Mouse (Mus musculus) neural tube, embryonic 14.5 days (tissue): Measurements from ENCODE around the gene Zfp738. TPM values are rescaled to one million over a fixed set of nuclear protein-coding genes. Genes with fewer than 3 reads are reported as not detected.
"Not testable (repeated sequence)": the region's sequence is repeated elsewhere in the genome, so short reads cannot be mapped to it uniquely, and the experiment has no call there.

Experiments
- ATAC-seq: fragments of 200-750 bp; cut with Nextera tagmentation; 2 replicates; pipeline ENCODE4 v1.8.0; 2017; ENCODE audit warnings: low read depth, mild to moderate bottlenecking, moderate TSS enrichment, moderate library complexity
- H3K27ac ChIP-seq: fragments of 300-500 bp; sonication (generic); 2 replicates; pipeline ENCODE4 v1.5.1; 2014; ENCODE audit warnings: low read depth, mild to moderate bottlenecking, control low read depth, low read length, moderate library complexity, mixed read lengths
- H3K27me3 ChIP-seq: fragments of 300-500 bp; sonication (generic); 2 replicates; pipeline ENCODE4 v1.6.1; 2014; ENCODE audit warnings: low read length; ENCODE audit not compliant: control insufficient read depth, insufficient read depth
- H3K36me3 ChIP-seq: fragments of 300-500 bp; sonication (generic); 2 replicates; pipeline ENCODE4 v1.6.1; 2014; ENCODE audit warnings: low read length, mixed read lengths; ENCODE audit not compliant: control insufficient read depth, insufficient read depth
- H3K4me1 ChIP-seq: fragments of 300-500 bp; sonication (generic); 2 replicates; pipeline ENCODE4 v1.6.1; 2014; ENCODE audit warnings: low read length; ENCODE audit not compliant: control insufficient read depth, insufficient read depth
- H3K4me2 ChIP-seq: fragments of 300-500 bp; sonication (generic); 2 replicates; pipeline ENCODE4 v1.6.1; 2014; ENCODE audit warnings: mild to moderate bottlenecking, low read depth, low read length, control low read depth
- H3K4me3 ChIP-seq: fragments of 300-500 bp; sonication (generic); 2 replicates; pipeline ENCODE4 v1.5.1; 2014; ENCODE audit warnings: low read depth, low read length, control low read depth, mixed read lengths
- H3K9ac ChIP-seq: fragments of 300-500 bp; sonication (generic); replicated peaks from 2 replicates; pipeline ENCODE4 v1.6.1; 2014; ENCODE audit warnings: low read depth, mild to moderate bottlenecking, control low read depth, low read length, mixed read lengths
- H3K9me3 ChIP-seq: fragments of 300-500 bp; sonication (generic); 2 replicates; pipeline ENCODE4 v1.6.1; 2016; ENCODE audit warnings: low read length; ENCODE audit not compliant: control insufficient read depth
- WGBS: fragments of 180-500 bp; shearing (Covaris S2); extraction: QIAGEN DNeasy Blood & Tissue Kit; methylation state at CpG from one replicate; pipeline ENCODE4 v1.1.7; 2014; 5-methylcytosine and 5-hydroxymethylcytosine counted together
- polyA plus RNA-seq: library from polyadenylated mRNA; unstranded; fragments of >200 nt; fragmentation: Nextera tagmentation; extraction: Ambion mirVana; gene quantifications from 2 replicates; pipeline ENCODE4 v1.2.1, GENCODE M21; 2014

Zfp738 gene
- polyA plus RNA-seq, 1 experiment from 2014 or later, result 17.3 TPM

GRCm38 (mm10) chr13:67682959-67683735 lies 3.7 kb downstream of the Zfp738 start:
- H3K36me3 ChIP-seq, H3K9me3 ChIP-seq, H3K27ac ChIP-seq, H3K4me1 ChIP-seq, H3K27me3 ChIP-seq: not testable (repeated sequence)
- ATAC-seq, result peak; percentile 100
- WGBS, result 14% methylated on average over 16 of the region's 16 CpGs
- Histone ChIP-seq H3K4me3 (peak overlapping the region; percentile 57), H3K9ac (peak overlapping the region; percentile 70), H3K4me2 (peak overlapping the region; percentile 65)

DNA sequence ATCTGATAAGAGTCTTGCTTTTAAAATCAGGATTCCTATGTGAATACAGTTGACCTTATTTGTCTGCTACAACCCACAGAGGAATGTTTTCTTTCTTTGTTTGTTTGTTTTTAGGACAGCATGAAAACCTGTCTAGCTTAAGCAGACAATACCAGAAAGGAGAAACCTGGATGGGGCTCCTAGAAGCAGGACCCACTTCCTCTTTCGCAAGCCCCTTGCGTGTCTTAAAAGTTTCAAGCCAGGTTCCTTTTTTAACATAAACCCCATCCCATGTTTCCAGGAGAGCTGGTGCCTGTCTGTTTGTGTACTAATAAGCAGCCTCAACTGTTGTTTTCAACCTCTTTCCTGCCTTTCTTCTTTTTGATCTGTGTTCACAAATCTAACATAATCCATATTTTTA lies 12.0 kb downstream of the Zfp738 start:
- ATAC-seq, result no peak
- Histone ChIP-seq H3K9ac (no peak overlapping the region), H3K4me2 (no peak overlapping the region), H3K27ac (no peak overlapping the region), H3K4me1 (no peaks in the 10 kb centered on the region), H3K36me3 (no peaks in the 10 kb centered on the region; the same call in 1 of the 2 replicates), H3K27me3 (no peaks in the 10 kb centered on the region), H3K4me3 (no peak overlapping the region), H3K9me3 (no peaks in the 10 kb centered on the region)
- WGBS, result 97% methylated on average over 2 of the region's 2 CpGs

DNA sequence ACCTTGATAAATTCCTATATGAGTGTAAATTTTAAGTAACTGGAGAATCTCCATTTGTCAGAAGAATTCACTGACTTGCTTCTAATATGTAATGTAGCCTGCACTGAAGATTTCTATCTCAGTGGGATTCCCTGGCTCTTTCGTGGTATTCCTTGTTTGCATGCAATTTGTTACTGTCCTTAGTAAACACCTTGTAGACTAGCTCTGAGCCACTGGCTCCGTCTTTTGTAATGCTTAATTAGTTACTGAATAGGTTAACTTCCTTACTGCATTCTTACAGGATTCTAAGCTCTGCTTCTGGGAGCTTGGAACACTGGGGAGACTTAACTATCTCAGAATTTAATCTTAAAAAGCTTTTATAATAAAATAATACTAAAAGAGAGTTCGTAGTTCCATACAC lies 34.4 kb downstream of the Zfp738 start:
- WGBS, result 35% methylated on average over 3 of the region's 3 CpGs
- Histone ChIP-seq H3K9ac (no peak overlapping the region), H3K27me3 (no peaks in the 10 kb centered on the region), H3K4me3 (no peak overlapping the region), H3K9me3 (no peaks in the 10 kb centered on the region), H3K36me3 (no peaks in the 10 kb centered on the region), H3K27ac (no peak overlapping the region), H3K4me2 (no peak overlapping the region), H3K4me1 (no peaks in the 10 kb centered on the region)
- no peak for ATAC-seq

DNA sequence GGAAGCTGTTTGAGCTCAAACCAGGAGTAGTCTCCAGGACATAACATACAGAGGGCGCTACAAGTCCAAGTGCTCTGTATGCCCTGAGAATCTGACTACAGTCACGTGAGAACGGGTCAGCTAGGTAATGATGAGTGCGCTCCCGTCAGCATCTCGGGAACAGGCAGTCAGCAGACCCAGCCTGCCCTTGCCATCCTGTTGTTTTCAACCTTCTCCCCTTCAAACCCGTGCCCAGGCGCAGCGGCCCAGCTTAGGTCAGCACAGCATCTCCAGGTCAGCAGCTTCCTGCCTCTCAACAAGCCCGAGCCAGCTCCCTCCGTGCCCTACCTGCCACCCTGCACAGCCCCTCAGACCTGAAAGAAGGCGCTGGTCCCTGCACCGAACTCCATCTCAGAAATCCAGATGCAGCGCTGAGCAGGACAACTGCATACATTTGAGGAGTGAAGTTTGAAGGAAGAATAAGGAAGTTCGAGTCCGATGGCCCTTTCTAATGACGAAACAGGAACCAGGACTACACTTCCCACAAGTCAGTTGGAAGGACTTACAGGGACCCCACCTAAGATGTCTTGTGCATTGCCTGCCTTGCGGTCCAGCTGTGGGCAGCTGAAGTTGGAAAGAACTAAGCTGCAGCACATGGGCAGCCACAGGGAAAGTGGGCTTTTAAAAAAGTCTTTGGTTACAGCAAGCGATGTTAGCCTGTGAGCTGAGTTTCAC lies 49.4 kb downstream of the Zfp738 start, which contains the start of the genes Gm49345 and Zfp729a:
Gm49345 (minus strand) TSS at position 476 of the 714 bp plus-strand sequence.
Zfp729a (minus strand) TSS at position 498 of the 714 bp plus-strand sequence.
- H3K9ac ChIP-seq, result peak within 1 kb of the TSS; percentile 68
- H3K27me3 ChIP-seq, result no peaks in the 10 kb centered on the region
- H3K4me1 ChIP-seq, result no peaks in the 10 kb centered on the region
- peak; percentile 99 for ATAC-seq
- H3K27ac ChIP-seq, result no peak within 1 kb of the TSS
- H3K9me3 ChIP-seq, result no peaks in the 10 kb centered on the region
- WGBS, result under 1% methylated on average over 19 of the region's 19 CpGs
- peak within 1 kb of the TSS; percentile 52 for H3K4me2 ChIP-seq
- peak within 1 kb of the TSS; percentile 71 for H3K4me3 ChIP-seq
- no peaks in the 10 kb centered on the region for H3K36me3 ChIP-seq

GRCm38 (mm10) chr13:67610108-67610507 lies 76.8 kb downstream of the Zfp738 start:
- Histone ChIP-seq H3K27me3 (no peaks in the 10 kb centered on the region), H3K4me1 (peaks cover 5% of the 10 kb centered on the region; the same call in 1 of the 2 replicates), H3K4me3 (peak overlapping the region; percentile 55; the same call in 1 of the 2 replicates), H3K9ac (no peak overlapping the region), H3K36me3 (no peaks in the 10 kb centered on the region), H3K27ac (no peak overlapping the region), H3K4me2 (no peak overlapping the region), H3K9me3 (no peaks in the 10 kb centered on the region)
- 90% methylated on average over 4 of the region's 4 CpGs for WGBS
- ATAC-seq, result no peak

DNA sequence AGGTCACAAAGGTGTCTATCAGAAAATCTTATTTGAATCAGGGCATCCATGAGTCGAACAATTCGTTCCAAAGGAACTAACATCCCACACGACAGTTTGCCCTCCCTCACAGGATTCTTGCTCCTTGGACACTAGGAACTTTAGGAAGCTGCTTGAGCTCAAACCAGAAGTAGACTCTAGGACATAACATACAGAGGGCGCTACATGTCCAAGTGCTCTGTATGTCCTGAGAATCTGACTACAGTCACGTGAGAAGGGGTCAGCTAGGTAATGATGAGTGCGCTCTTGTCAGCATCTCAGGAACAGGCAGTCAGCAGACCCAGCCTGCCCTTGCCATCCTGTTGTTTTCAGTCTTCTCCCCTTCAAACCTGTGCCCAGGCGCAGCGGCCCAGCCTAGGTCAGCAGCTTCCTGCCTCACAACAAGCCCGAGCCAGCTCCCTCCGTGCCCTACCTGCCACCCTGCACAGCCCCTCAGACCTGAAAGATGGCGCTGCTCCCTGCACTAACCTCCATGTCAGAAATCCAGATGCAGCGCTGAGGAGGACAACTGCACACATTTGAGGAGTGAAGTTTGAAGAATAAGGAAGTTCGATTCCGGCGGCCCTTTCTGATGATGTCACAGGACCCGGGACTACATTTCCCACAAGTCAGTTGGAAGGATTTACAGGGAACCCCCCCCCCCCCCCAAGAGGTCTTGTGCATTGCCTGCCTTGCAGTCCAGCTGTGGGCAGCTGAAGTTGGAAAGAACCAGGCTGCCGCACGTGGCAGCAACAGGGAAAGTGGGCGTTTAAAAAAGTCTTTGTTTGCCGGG lies 77.6 kb downstream of the Zfp738 start, which contains the start of gene Zfp729b:
Zfp729b (minus strand) TSS at position 642 of the 811 bp plus-strand sequence.
- Histone ChIP-seq H3K4me2 (peak within 1 kb of the TSS; percentile 57), H3K4me1 (peaks cover 5% of the 10 kb centered on the region; the same call in 1 of the 2 replicates), H3K9ac (peak within 1 kb of the TSS; percentile 46), H3K9me3 (no peaks in the 10 kb centered on the region), H3K36me3 (no peaks in the 10 kb centered on the region), H3K4me3 (peak within 1 kb of the TSS; percentile 55), H3K27ac (0 out of 2 replicates have a peak within 1 kb of the TSS, but pooled peaks have one; percentile 60), H3K27me3 (no peaks in the 10 kb centered on the region)
- peak; percentile 98 for ATAC-seq
- WGBS, result 5% methylated on average over 20 of the region's 20 CpGs

Other genes with a start within 250 kb of the Zfp738 start
- gene Zfp874a, start 235.4 kb downstream of the Zfp738 start, polyA plus RNA-seq, result 5.3 and 7.6 TPM in 2 replicates
- gene Zfp874b, start 202.8 kb downstream of the Zfp738 start, polyA plus RNA-seq, result 2.7 and 3.5 TPM in 2 replicates
- 11.0 and 12.6 TPM in 2 replicates for gene Zfp58, start 186.5 kb downstream of the Zfp738 start, polyA plus RNA-seq
- gene Gm26965, start 160.9 kb downstream of the Zfp738 start, polyA plus RNA-seq, result not detected in 2 replicates
- 40.4 and 42.6 TPM in 2 replicates for gene Zfp87, start 160.9 kb downstream of the Zfp738 start, polyA plus RNA-seq
- gene Zfp748, start 133.2 kb downstream of the Zfp738 start, polyA plus RNA-seq, result 17.8 and 18.4 TPM in 2 replicates
- 6.1 and 7.2 TPM in 2 replicates for gene Zfp729b, start 77.4 kb downstream of the Zfp738 start, polyA plus RNA-seq
- gene Gm49345, start 49.3 kb downstream of the Zfp738 start, polyA plus RNA-seq, result 1.2 TPM in 1 of 2 replicates, not detected in the other
- gene Zfp729a, start 49.3 kb downstream of the Zfp738 start, polyA plus RNA-seq, result 4.1 and 5.1 TPM in 2 replicates
- 6.1 TPM in 2 replicates for gene Zfp65, start 42.1 kb upstream of the Zfp738 start, polyA plus RNA-seq
- 7.9 and 9.3 TPM in 2 replicates for gene Zfp85, start 68.2 kb upstream of the Zfp738 start, polyA plus RNA-seq
- 3.2 and 3.3 TPM in 2 replicates for gene Zfp493, start 92.6 kb upstream of the Zfp738 start, polyA plus RNA-seq
- 13.1 and 14.2 TPM in 2 replicates for gene Zfp273, start 126.7 kb upstream of the Zfp738 start, polyA plus RNA-seq
- gene Gm10037, start 144.0 kb upstream of the Zfp738 start, polyA plus RNA-seq, result 6.9 and 8.3 TPM in 2 replicates
- 0.49 TPM in 1 of 2 replicates, not detected in the other for gene BC048507, start 176.3 kb upstream of the Zfp738 start, polyA plus RNA-seq